Mouse (Mus musculus) right cerebral cortex, postnatal 36 days (tissue): ENCODE results near the gene Nfkb2.

Experiments
- DNase-seq, 2 experiments: peaks; one replicate each; pipeline ENCODE4 v3.0.0; 2022; ENCODE audit warnings: low spot score in 2 of 2, mixed read lengths in 1 of 2

Gene Nfkb2

GRCm38 (mm10) chr19:46308706-46309435, 4.8 kb downstream of the Nfkb2 start:
- DNase-seq, result peak; percentile 73 to 77

GRCm38 (mm10) chr19:46309651-46310305, 5.7 kb downstream of the Nfkb2 start:
- no peak for DNase-seq

- no peak for DNase-seq
Observed at GRCm38 (mm10) chr19:46310312-46310865, 6.3 kb downstream of the Nfkb2 start.

GRCm38 (mm10) chr19:46311341-46311740, 7.2 kb downstream of the Nfkb2 start:
- no peak for DNase-seq

- DNase-seq, result no peak
Observed at GRCm38 (mm10) chr19:46312566-46312965, 8.4 kb downstream of the Nfkb2 start.

- DNase-seq, result no peak
Observed at GRCm38 (mm10) chr19:46313116-46313515, 9.0 kb downstream of the Nfkb2 start.

GRCm38 (mm10) chr19:46313591-46313990, 9.5 kb downstream of the Nfkb2 start:
- DNase-seq, result no peak

GRCm38 (mm10) chr19:46314151-46314601, 10.1 kb downstream of the Nfkb2 start:
- DNase-seq, result no peak

GRCm38 (mm10) chr19:46314872-46315742, 11.0 kb downstream of the Nfkb2 start:
- no peak for DNase-seq

GRCm38 (mm10) chr19:46315752-46316610, 11.9 kb downstream of the Nfkb2 start:
- no peak for DNase-seq

GRCm38 (mm10) chr19:46316846-46317545, 12.9 kb downstream of the Nfkb2 start:
- DNase-seq, result peak; percentile 86 to 91

- no peak for DNase-seq
Observed at GRCm38 (mm10) chr19:46317546-46317885, 13.4 kb downstream of the Nfkb2 start.

- no peak for DNase-seq
Observed at GRCm38 (mm10) chr19:46318031-46318471, 13.9 kb downstream of the Nfkb2 start.

- peak; percentile 95 for DNase-seq
Observed at GRCm38 (mm10) chr19:46318586-46319378, 14.7 kb downstream of the Nfkb2 start.

- no peak for DNase-seq
Observed at GRCm38 (mm10) chr19:46320076-46320785, 16.1 kb downstream of the Nfkb2 start.

GRCm38 (mm10) chr19:46321101-46321943, 17.2 kb downstream of the Nfkb2 start:
- no peak for DNase-seq

GRCm38 (mm10) chr19:46322144-46322995, 18.2 kb downstream of the Nfkb2 start:
- DNase-seq, result no peak
